Mouse (Mus musculus) gastrocnemius, postnatal 25 days (tissue): ENCODE results near the gene Dmrtc1c2. TPM values are rescaled to one million over a fixed set of nuclear protein-coding genes. Genes with fewer than 3 reads are reported as not detected.
"Not testable (repeated sequence)": the region's sequence is repeated elsewhere in the genome, so short reads cannot be mapped to it uniquely, and the experiment has no call there.

ENCODE experiments used
- DNase-seq: peaks from one replicate; pipeline ENCODE4 v3.0.0; 2022
- long read RNA-seq, 2 experiments: library from polyadenylated mRNA; stranded (forward); transcript quantifications; one replicate each; pipeline ENCODE4 v2.0.0; 2021
- total RNA-seq, 2 experiments: library from RNA; stranded (reverse); gene quantifications; 1 replicate in 1 of 2; 2 replicates in 1 of 2; pipeline ENCODE4 v1.2.3; 2021

Dmrtc1c2 gene
- total RNA-seq, result not detected
- long read RNA-seq, experiment 1, result 0 reads
- long read RNA-seq, experiment 2, result 0 reads

DNA sequence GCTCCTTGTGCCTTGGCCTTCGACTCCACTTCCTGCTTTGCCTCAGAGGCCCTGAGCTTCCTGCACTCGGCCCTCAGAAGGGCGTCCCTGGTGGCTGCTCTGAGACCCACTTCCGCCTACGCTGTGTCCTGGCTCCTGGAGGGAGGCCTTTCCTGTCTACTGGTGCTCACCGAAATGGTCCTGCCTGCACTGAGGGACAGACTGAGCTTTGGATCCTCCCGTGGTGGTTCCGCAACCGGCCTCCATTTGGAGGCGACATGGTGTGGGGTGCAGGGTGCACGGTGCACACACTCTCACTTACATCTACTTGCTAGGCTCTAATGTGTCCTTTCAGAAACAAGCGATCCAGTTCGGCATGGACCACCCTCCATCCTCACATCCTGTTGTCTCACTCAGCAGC lies at the start of gene Dmrtc1c2:
Gene Dmrtc1c2, minus strand, starts transcription at position 101 of the 400 bp plus-strand sequence.
- not testable (repeated sequence) for DNase-seq

DNA sequence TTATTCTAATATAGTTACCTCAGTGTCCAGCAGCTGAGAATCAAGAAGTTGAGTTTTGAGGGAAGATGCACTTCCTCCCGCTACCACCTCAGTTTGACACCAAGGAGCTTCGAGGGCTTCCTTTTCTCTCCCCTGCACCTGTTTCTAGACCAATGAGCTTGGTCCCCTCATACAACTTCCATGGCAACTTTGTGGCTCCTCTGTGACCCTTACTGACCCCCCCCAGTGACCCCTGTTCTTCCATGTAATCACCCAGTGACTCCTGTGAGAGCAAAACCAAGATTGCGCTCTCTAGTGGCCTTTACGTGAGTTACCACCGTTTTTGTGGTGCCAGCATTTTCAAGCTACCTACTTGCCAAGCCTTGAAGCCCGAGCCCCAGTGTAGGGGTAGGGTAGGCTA lies 13.5 kb upstream of the Dmrtc1c2 start, which contains the start of gene 1700031F05Rik:
Gene 1700031F05Rik, minus strand, starts transcription at position 101 of the 400 bp plus-strand sequence.
- DNase-seq, result no peak

DNA sequence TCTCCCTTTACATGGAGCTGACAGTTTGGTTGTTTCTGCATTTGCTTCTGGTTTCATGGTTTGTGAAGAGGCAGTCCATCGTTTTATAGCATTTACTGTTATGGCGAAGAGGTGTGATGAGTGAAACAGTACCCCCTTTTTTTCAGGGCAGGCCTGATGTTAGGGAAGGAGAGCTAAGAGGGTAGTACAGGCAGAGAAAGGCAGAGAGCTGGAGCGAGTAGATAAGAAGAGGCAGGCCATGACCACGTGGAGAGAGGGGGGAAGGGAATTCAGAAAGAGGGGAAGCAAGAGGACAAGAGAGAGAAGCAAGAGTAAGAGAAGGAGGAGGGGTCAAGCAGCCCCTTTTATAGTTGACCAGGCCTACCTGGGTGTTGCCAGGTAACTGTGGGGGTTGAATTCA lies 42.1 kb downstream of the Dmrtc1c2 start:
- no peak for DNase-seq

DNA sequence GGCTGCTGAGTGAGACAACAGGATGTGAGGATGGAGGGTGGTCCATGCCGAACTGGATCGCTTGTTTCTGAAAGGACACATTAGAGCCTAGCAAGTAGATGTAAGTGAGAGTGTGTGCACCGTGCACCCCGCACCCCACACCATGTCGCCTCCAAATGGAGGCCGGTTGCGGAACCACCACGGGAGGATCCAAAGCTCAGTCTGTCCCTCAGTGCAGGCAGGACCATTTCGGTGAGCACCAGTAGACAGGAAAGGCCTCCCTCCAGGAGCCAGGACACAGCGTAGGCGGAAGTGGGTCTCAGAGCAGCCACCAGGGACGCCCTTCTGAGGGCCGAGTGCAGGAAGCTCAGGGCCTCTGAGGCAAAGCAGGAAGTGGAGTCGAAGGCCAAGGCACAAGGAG lies 51.8 kb downstream of the Dmrtc1c2 start, which contains the start of gene Dmrtc1c1:
Gene Dmrtc1c1, plus strand, starts transcription at position 301 of the 400 bp plus-strand sequence.
- not testable (repeated sequence) for DNase-seq

Other genes with a start within 250 kb of the Dmrtc1c2 start
- gene Phka1, start 210.4 kb downstream of the Dmrtc1c2 start, total RNA-seq, result 100 to 1,000 TPM; 363 to 425 TPM
- not detected for gene Gm3880, start 167.6 kb downstream of the Dmrtc1c2 start, total RNA-seq
- gene Gm9112, start 147.0 kb downstream of the Dmrtc1c2 start, total RNA-seq, result not detected
- not detected for gene Dmrtc1b, start 146.8 kb downstream of the Dmrtc1c2 start, total RNA-seq
- gene Dmrtc1c1, start 51.7 kb downstream of the Dmrtc1c2 start, total RNA-seq, result not detected
- gene 1700031F05Rik, start 13.4 kb upstream of the Dmrtc1c2 start, total RNA-seq, result not detected
- gene Dmrtc1a, start 54.1 kb upstream of the Dmrtc1c2 start, total RNA-seq, result not detected
- not detected for gene 1700011M02Rik, start 54.3 kb upstream of the Dmrtc1c2 start, total RNA-seq
- gene 1700018G05Rik, start 73.8 kb upstream of the Dmrtc1c2 start, total RNA-seq, result not detected